Mouse (Mus musculus) gastrocnemius, adult 2 months (tissue): ENCODE measurements at regions not wholly inside any gene's neighbourhood (a gene's known extent, or its start where the extent isn't known, plus 50 kb on each side); places are given as distances from the start of the nearest gene placed in this dataset.

Source experiments
- DNase-seq: peaks from one replicate; pipeline ENCODE4 v3.0.0; 2022
- H3K27ac ChIP-seq: fragments of 200-600 bp; 2 replicates; pipeline ENCODE4 v1.8.1; 2022; ENCODE audit warnings: mild to moderate bottlenecking
- H3K4me3 ChIP-seq: fragments of 200-600 bp; 2 replicates; pipeline ENCODE4 v1.8.1; 2022; ENCODE audit warnings: mild to moderate bottlenecking, moderate library complexity
- CTCF ChIP-seq: fragments of 200-600 bp; IDR thresholded peaks from 2 replicates; pipeline ENCODE4 v1.8.1; 2022; ENCODE audit warnings: antibody characterized with exemption, mild to moderate bottlenecking, moderate library complexity
- intact Hi-C: fragments of 180-260 bp; cut with DNase I; formaldehyde crosslinking; loops from one replicate; pipeline ENCODE4 v1.15.1; 2025

DNA sequence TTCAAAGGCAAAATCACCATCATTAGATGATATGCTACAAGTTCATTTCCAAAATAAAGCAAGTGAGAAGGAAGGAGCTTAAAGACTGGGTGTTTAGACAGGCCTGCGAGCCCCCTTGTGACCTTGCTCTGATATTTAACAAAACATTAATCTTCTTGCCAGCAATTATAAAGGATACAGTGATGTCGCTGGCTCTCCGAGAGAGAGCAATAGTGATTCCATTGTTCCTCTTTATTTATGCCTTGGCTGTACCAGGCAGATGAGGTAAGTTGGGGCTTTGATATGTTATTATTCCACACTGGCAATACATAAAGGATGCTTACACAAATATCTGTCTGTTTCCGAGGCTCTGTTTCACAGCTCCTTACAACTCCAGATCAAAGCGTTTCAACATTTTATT is 197.7 kb upstream of the Sall1 start:
- TF ChIP-seq CTCF = no peak
- intact Hi-C loops = no loop called here
- DNase-seq = no peak
- Histone ChIP-seq H3K27ac (no peak overlapping the region), H3K4me3 (no peak overlapping the region)

DNA sequence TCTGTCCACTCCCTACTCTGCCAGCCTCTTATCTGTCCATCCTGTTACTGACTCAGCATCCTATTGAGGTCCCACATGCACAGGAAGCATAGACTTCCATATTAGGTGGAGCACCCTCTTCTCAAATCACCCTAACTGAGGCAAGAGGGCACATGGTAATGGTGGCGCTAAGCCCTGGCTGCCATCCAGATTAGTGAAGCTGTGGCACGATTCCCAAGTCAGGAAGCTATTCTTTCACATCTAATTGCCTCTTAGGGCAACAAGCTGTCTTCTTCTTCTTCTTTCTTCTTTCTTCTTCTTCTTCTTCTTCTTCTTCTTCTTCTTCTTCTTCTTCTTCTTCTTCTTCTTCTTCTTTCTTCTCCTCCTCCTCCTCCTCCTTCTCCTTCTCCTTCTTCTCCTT is 195.7 kb upstream of the Sall1 start:
- intact Hi-C loops = no loop called here
- no peak for TF ChIP-seq CTCF
- H3K4me3 ChIP-seq = no peak overlapping the region
- H3K27ac ChIP-seq = no peak overlapping the region
- DNase-seq = no peak

DNA sequence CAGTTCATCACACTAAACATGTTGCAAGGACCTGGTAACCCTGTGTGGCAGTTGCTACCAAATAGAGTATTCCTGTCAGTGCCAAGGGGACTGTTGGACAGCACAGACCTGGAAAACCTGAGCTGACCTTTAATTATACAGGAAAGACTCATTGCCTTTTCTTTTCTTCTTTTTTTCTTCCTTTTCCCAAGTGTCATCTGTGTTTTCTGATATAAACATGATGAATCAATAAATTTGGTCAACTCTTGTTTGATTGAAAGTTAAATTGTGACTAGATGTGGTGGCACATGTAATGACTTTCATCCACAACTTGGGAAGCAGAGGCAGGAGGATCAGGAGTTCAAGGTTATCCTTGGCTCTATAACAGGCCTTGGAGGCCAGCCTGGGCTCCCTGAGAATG is 190.1 kb upstream of the Sall1 start:
- intact Hi-C loops = no loop called here
- H3K4me3 ChIP-seq = no peak overlapping the region
- no peak for TF ChIP-seq CTCF
- H3K27ac ChIP-seq = no peak overlapping the region
- no peak for DNase-seq

DNA sequence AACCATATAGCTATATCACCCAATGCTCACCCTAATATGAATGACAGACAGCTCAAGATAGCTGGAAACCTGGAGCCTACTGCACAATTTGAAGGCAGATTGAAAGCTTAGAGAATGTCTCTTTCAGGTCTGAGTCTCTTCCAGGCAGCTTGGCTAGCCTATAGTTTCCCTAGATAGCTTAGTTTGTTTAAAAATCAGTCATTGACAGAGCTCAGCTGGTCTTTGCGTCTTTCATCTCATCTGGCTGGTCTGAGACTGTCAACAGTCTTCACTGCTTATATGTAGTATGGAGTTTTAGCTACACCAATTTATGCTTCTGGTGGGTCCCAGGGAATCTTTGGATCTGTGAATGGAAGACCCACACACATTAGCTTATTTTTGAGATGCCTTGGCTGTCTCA is 188.4 kb upstream of the Sall1 start:
- intact Hi-C loops = no loop called here

DNA sequence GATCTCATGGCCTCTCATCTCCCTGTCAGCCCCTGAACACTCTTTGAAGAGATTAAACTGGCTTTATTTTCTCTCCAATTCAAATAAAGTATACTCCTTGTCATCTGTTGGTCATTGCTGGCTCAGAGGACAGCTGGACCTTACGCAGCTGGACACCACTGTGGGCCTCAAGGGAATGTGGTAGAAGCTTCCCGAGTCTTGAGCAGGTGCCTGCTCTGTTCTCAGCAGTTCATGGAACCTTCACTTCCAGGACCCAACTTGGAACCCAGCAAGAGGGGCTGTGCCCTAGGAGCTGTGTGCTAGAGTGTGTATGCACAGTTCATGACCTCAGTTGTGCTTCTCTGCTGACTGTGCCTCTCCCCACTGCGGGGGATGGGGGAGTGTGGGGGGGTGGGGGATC is 185.2 kb upstream of the Sall1 start:
- TF ChIP-seq CTCF = no peak
- intact Hi-C loops = no loop called here
- H3K4me3 ChIP-seq = no peak overlapping the region
- H3K27ac ChIP-seq = no peak overlapping the region
- DNase-seq = no peak

More for the DNA sequence above, 188.4 kb upstream of the Sall1 start:
- Histone ChIP-seq H3K27ac (no peak overlapping the region), H3K4me3 (no peak overlapping the region)
- TF ChIP-seq CTCF = no peak
- DNase-seq = no peak

DNA sequence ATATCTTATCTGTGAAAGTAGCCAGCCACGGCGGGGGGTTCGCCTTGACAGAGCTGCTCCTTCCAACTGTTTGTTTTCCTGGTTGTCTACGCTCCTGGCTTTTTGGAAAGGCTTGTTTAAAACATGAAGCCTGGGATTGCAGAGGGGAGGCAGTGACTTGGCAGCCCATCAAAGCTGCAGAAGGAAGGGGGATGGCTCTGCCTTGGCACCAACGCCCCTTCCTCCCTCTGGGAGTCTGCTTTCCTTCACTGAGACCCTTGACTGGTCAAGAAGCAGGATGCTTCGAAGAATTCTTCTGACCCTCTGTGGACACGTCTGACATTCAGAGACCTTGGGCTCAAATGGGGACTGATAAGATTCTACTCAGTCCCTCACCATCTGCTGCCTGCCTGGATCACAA is 176.9 kb upstream of the Sall1 start:
- no peak overlapping the region for H3K27ac ChIP-seq
- no peak for TF ChIP-seq CTCF
- intact Hi-C loops = no loop called here
- no peak for DNase-seq
- H3K4me3 ChIP-seq = no peak overlapping the region

DNA sequence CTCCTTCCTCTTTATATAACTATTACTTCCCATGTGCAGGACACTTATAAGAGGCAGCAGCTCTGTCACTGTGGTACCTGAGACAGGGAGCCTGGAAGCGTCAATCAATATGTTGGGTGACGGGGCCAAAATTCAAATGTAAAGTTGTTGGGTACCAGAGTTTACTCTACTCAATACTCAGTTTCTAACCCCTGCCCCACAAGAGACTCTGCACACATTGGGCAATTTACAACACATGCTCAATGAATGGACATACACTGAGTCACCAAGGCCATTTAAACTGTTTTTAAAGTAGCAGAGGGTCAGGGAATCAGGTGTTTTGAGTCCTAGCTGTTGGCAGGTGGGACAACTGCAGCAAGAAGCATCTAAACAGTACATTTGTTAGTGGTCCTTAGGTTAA is 176.4 kb upstream of the Sall1 start:
- no peak for TF ChIP-seq CTCF
- H3K27ac ChIP-seq = no peak overlapping the region
- no peak for DNase-seq
- intact Hi-C loops = no loop called here
- H3K4me3 ChIP-seq = no peak overlapping the region

DNA sequence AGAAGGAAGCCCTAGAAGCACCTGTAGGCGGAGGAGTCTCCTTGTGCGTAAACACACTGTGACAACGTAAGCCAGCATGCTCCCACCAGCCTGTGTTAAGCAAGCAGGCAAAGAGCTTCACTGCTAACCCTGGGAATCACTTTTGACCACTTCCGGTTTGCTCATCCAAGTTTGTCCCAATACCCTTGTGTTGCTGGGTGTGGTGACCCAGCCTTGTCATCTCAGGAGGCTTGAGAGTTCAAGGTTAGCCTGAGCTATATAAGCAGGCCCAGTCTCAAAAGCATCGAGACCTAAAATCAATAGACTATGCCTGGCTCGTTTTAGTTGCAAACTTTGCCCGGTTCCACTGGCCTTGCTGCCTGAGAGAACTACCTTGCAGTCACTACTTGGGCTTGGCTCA is 175.2 kb upstream of the Sall1 start:
- intact Hi-C loops = no loop called here
- no peak overlapping the region for H3K4me3 ChIP-seq
- DNase-seq = no peak
- no peak for TF ChIP-seq CTCF
- no peak overlapping the region for H3K27ac ChIP-seq

DNA sequence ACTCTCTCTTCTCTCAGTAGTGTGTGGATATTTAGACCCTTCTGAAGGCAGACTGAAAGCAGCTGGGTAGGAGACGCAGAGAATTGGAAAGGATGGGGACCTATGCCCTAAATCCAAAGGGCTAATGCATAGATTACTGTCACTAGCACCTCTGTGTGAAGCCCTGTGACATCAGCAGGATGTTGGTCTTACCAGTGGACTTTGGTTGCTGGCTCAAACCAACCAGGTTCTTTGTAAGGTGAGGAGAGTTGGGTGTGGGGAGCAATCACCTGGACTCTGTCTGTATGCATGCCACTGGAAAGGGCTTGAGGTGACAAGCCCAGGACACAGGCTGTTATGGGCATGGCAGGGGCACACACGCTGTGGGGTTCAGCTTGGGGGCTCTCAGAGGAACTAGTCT is 173.7 kb upstream of the Sall1 start:
- no peak for DNase-seq
- H3K27ac ChIP-seq = no peak overlapping the region
- H3K4me3 ChIP-seq = no peak overlapping the region
- intact Hi-C loops = no loop called here
- no peak for TF ChIP-seq CTCF

DNA sequence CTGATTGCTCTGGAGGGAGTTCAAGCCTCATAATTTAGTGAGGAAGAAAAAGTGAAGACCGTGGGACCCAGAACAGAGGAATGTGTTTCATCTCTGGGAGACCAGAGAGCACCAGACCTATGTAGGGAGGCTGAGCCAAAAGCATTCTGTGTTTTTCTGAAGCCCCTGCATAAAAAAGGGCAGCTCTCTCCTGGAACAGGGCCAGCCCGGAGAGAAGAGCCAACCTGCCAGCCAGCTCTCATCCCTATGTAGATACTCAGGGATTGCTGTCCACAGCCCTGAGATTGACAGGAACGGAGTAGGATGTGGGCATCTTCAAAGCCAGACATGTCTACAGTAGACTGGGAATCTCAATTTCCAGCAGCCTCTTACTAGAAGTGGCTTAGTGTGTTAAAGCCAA is 168.0 kb upstream of the Sall1 start:
- Histone ChIP-seq H3K27ac (no peak overlapping the region), H3K4me3 (no peak overlapping the region)
- no peak for TF ChIP-seq CTCF
- intact Hi-C loops = no loop called here
- no peak for DNase-seq

DNA sequence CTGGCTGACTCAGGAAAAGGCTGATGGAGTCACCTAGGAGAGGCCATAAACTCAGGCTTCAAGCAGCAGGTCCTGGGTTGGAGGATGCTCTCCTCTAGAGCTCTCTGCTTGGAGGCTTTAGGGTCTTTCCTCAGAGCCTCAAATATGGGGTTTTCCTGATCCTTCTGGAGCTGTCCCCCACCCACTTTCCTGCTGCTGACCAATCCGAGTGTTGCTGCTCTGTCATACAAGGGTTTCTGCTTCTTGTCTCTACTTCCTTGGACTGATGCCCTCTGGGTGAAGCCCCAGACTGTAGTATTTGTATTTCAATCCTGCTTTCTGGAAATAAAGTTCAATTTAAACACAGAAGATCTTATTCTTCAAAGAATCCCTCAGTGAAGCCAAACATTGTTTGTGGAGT is 166.7 kb upstream of the Sall1 start:
- intact Hi-C loops = no loop called here
- DNase-seq = no peak
- no peak overlapping the region for H3K27ac ChIP-seq
- H3K4me3 ChIP-seq = no peak overlapping the region
- no peak for TF ChIP-seq CTCF

DNA sequence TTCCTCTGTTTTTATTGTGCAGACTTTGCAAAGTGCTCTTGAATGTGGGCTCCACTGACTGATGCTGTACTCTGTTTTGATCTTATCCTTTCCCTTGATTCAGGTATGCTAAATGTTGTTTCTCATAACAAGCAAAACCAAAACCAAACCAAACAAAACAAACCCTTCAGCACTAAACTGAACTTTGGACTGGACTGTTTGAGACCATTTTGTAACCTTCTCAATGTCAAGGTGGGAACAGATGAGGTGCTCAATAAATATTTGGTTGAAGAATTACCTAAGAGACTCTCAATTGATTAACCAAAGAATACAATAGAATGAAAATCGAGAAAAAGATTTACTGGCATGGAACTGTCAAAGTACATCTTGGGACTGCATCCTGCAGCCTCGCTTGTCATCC is 163.9 kb upstream of the Sall1 start:
- no peak for TF ChIP-seq CTCF
- H3K27ac ChIP-seq = no peak overlapping the region
- no peak for DNase-seq
- no peak overlapping the region for H3K4me3 ChIP-seq
- intact Hi-C loops = no loop called here

DNA sequence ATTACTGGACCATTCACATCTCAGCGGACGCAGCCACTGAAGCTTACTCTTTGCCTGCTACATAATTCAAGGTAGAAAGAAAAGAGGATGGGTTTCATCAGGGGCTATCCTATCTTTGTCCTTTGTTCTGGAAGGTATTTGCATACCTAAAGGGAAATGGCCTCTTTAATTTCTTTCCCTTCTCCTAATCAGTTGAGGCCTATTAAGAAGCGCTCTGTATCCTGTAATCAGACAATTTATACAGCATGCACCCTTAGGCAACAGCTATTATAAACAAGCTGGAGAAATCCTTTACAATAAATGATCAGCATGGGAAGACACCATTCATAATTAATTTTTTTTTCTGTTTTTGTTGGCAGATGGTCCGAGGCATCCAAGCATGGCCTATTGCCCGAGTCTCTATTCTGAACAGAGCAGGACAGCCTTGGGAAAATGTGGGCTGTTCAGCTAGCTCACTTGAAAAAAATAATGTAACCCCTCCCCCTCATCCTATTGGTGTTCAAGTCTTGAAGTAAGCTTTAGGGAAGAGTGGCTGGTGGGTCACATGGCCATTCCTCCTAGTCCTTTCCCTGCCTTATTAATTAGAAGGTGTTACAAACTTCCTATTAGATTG is 158.6 kb upstream of the Sall1 start:
- Histone ChIP-seq H3K4me3 (no peak overlapping the region), H3K27ac (no peak overlapping the region)
- no peak for DNase-seq
- no peak for TF ChIP-seq CTCF
- intact Hi-C loops = no loop called here

DNA sequence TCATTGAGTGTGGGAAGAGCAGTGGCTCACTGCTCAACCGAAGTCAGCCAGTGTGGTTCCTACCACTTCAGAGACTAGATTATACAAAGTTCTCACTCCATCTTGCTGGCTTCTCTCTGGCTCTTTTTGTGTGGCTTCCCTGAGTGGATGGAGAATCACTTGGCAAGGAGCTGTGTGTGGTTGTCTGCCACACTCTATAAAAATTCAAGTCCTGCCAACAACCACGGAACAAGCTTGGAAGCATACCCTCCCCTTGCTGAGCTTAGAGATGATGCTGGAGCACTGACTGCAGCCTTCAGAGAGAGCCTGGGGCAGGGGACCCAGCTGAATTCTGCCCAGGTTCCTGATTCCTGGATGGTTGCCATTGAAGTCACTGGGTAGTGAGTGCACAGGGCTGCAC is 156.3 kb upstream of the Sall1 start:
- DNase-seq = no peak
- Histone ChIP-seq H3K27ac (no peak overlapping the region), H3K4me3 (no peak overlapping the region)
- TF ChIP-seq CTCF = no peak
- intact Hi-C loops = no loop called here

DNA sequence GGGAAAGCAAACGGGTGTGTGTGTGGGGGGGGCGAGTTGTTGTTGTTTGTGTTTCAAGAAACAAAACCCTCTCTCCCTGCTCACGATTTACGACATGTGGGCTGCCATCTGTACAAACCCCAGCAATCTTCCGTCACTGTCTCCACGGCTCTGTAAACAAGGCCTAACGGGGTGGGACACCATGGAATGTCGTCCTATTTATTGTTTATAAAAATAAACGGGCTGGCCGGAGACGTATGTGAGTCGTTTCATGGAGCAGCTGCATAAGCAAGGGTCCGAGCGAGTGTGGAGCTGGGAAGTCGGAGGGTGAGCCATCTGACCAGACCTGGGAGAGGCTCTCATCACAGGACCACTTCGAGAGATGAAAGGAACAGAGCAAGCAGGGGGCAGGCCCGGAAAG is 141.4 kb upstream of the Sall1 start:
- TF ChIP-seq CTCF = no peak
- intact Hi-C loops = no loop called here
- H3K27ac ChIP-seq = no peak overlapping the region
- no peak overlapping the region for H3K4me3 ChIP-seq
- DNase-seq = no peak
